Mouse (Mus musculus) liver, postnatal 0 days (tissue): ENCODE results near the gene Kcnc1. TPM values are rescaled to one million over a fixed set of nuclear protein-coding genes. Genes with fewer than 3 reads are reported as not detected.

Experiments
- ATAC-seq: fragments of 200-750 bp; cut with Nextera tagmentation; 2 replicates; pipeline ENCODE4 v1.8.0; 2017; ENCODE audit warnings: mild to moderate bottlenecking, moderate library complexity
- DNase-seq: peaks from one replicate; pipeline ENCODE4 v3.0.0-alpha.2; 2016
- H3K27ac ChIP-seq: fragments of 300-500 bp; sonication (generic); 2 replicates; pipeline ENCODE4 v1.5.1; 2014; ENCODE audit warnings: antibody characterized with exemption, moderate library complexity, mild to moderate bottlenecking, low read depth
- H3K27me3 ChIP-seq: fragments of 300-500 bp; sonication (generic); 2 replicates; pipeline ENCODE4 v1.6.1; 2014; ENCODE audit warnings: low read length, control low read depth, mixed read lengths; ENCODE audit not compliant: insufficient read depth
- H3K36me3 ChIP-seq: fragments of 300-500 bp; sonication (generic); replicated peaks from 2 replicates; pipeline ENCODE4 v1.6.1; 2014; ENCODE audit warnings: mild to moderate bottlenecking, control low read depth, low read length, moderate library complexity, mixed read lengths; ENCODE audit not compliant: insufficient read depth
- H3K4me1 ChIP-seq: fragments of 300-500 bp; sonication (generic); 2 replicates; pipeline ENCODE4 v1.6.1; 2014; ENCODE audit warnings: antibody characterized with exemption, mild to moderate bottlenecking, control low read depth; ENCODE audit not compliant: insufficient read depth
- H3K4me2 ChIP-seq: fragments of 300-500 bp; sonication (generic); 2 replicates; pipeline ENCODE4 v1.6.1; 2014; ENCODE audit warnings: low read depth, mild to moderate bottlenecking, low read length, moderate library complexity, mixed read lengths
- H3K4me3 ChIP-seq: fragments of 300-500 bp; sonication (generic); 2 replicates; pipeline ENCODE4 v1.5.1; 2014; ENCODE audit warnings: low read depth, low read length
- H3K9ac ChIP-seq: fragments of 300-500 bp; sonication (generic); replicated peaks from 2 replicates; pipeline ENCODE4 v1.6.1; 2014; ENCODE audit warnings: mild to moderate bottlenecking, moderate library complexity
- H3K9me3 ChIP-seq: fragments of 300-500 bp; sonication (generic); 2 replicates; pipeline ENCODE4 v1.6.1; 2016; ENCODE audit warnings: mild to moderate bottlenecking, control low read depth, low read length, mixed read lengths
- CTCF ChIP-seq: sonication (generic); IDR thresholded peaks from 2 replicates; pipeline ENCODE4 v1.5.1; 2016; ENCODE audit warnings: antibody characterized with exemption, low read depth
- EP300 ChIP-seq: IDR thresholded peaks from 2 replicates; pipeline ENCODE4 v1.6.1; 2016; ENCODE audit warnings: antibody characterized with exemption, low read depth, mild to moderate bottlenecking
- WGBS: fragments of 180-500 bp; shearing (Covaris S2); extraction: QIAGEN DNeasy Blood & Tissue Kit; methylation state at CpG from one replicate; pipeline ENCODE4 v1.1.7; 2014; ENCODE audit not compliant: insufficient replicate concordance; 5-methylcytosine and 5-hydroxymethylcytosine counted together
- polyA plus RNA-seq: library from polyadenylated mRNA; unstranded; fragments of >200 nt; fragmentation: Nextera tagmentation; extraction: Ambion mirVana; gene quantifications from 2 replicates; pipeline ENCODE4 v1.2.1, GENCODE M21; 2015

Kcnc1 gene
- polyA plus RNA-seq, 1 experiment from 2014 or later, result not detected

- no peaks in the 10 kb centered on the region for H3K36me3 ChIP-seq
- WGBS, result 68% methylated on average over 8 of the region's 8 CpGs
- no peaks in the 10 kb centered on the region for H3K9me3 ChIP-seq
- ATAC-seq (no peak), DNase-seq (no peak)
- H3K27me3 ChIP-seq, result no peaks in the 10 kb centered on the region
- no peak for TF ChIP-seq EP300
- TF ChIP-seq CTCF, result no peak
- no peak overlapping the region for H3K27ac ChIP-seq
- H3K4me3 ChIP-seq, result no peak overlapping the region
- no peak overlapping the region for H3K4me2 ChIP-seq
- H3K4me1 ChIP-seq, result no peaks in the 10 kb centered on the region
- no peak overlapping the region for H3K9ac ChIP-seq
Observed at GRCm38 (mm10) chr7:46462287-46462686, 66.0 kb downstream of the Kcnc1 start.

- Histone ChIP-seq H3K9me3 (no peaks in the 10 kb centered on the region), H3K4me3 (no peak overlapping the region), H3K4me2 (no peak overlapping the region), H3K9ac (no peak overlapping the region), H3K4me1 (no peaks in the 10 kb centered on the region), H3K27me3 (no peaks in the 10 kb centered on the region), H3K36me3 (no peaks in the 10 kb centered on the region), H3K27ac (no peak overlapping the region)
- DNase-seq, result no peak
- WGBS, result 77% methylated on average over 8 of the region's 8 CpGs
- no peak for ATAC-seq
- TF ChIP-seq CTCF, result no peak
- TF ChIP-seq EP300, result no peak
Observed at GRCm38 (mm10) chr7:46463136-46463535, 66.8 kb downstream of the Kcnc1 start.

- DNase-seq (no peak), ATAC-seq (no peak)
- 64% methylated on average over 7 of the region's 7 CpGs for WGBS
- Histone ChIP-seq H3K9ac (no peak overlapping the region), H3K4me3 (no peak overlapping the region), H3K36me3 (no peaks in the 10 kb centered on the region), H3K4me2 (no peak overlapping the region), H3K9me3 (no peaks in the 10 kb centered on the region), H3K27me3 (no peaks in the 10 kb centered on the region), H3K4me1 (no peaks in the 10 kb centered on the region), H3K27ac (no peak overlapping the region)
- TF ChIP-seq CTCF, result no peak
- TF ChIP-seq EP300, result no peak
Observed at GRCm38 (mm10) chr7:46466422-46466981, 70.2 kb downstream of the Kcnc1 start.

GRCm38 (mm10) chr7:46469542-46469941 is 73.2 kb downstream of the Kcnc1 start:
- Histone ChIP-seq H3K4me2 (no peak overlapping the region), H3K4me3 (no peak overlapping the region), H3K27me3 (no peaks in the 10 kb centered on the region), H3K36me3 (no peaks in the 10 kb centered on the region), H3K27ac (no peak overlapping the region), H3K4me1 (no peaks in the 10 kb centered on the region), H3K9me3 (no peaks in the 10 kb centered on the region), H3K9ac (no peak overlapping the region)
- DNase-seq (no peak), ATAC-seq (no peak)
- TF ChIP-seq CTCF, result no peak
- TF ChIP-seq EP300, result no peak
- 73% methylated on average over 3 of the region's 3 CpGs for WGBS

- no peak for DNase-seq
- Histone ChIP-seq H3K27me3 (no peaks in the 10 kb centered on the region), H3K4me3 (no peak overlapping the region), H3K9me3 (no peaks in the 10 kb centered on the region), H3K4me1 (no peaks in the 10 kb centered on the region), H3K4me2 (no peak overlapping the region), H3K36me3 (no peaks in the 10 kb centered on the region), H3K27ac (no peak overlapping the region), H3K9ac (no peak overlapping the region)
- 59% methylated on average over 7 of the region's 7 CpGs for WGBS
- TF ChIP-seq CTCF (no peak), EP300 (no peak)
- ATAC-seq, result no peak
Observed at GRCm38 (mm10) chr7:46471054-46471737, 74.9 kb downstream of the Kcnc1 start.

GRCm38 (mm10) chr7:46473141-46473540 is 76.8 kb downstream of the Kcnc1 start:
- no peaks in the 10 kb centered on the region for H3K4me1 ChIP-seq
- ATAC-seq (no peak), DNase-seq (no peak)
- no peaks in the 10 kb centered on the region for H3K27me3 ChIP-seq
- no peaks in the 10 kb centered on the region for H3K9me3 ChIP-seq
- H3K4me3 ChIP-seq, result no peak overlapping the region
- no peak for TF ChIP-seq CTCF
- no peak for TF ChIP-seq EP300
- 43% methylated on average over 9 of the region's 9 CpGs for WGBS
- no peak overlapping the region for H3K4me2 ChIP-seq
- H3K36me3 ChIP-seq, result no peaks in the 10 kb centered on the region
- no peak overlapping the region for H3K9ac ChIP-seq
- H3K27ac ChIP-seq, result no peak overlapping the region
